Mouse (Mus musculus): Measurements from ENCODE around the gene Krt17. TPM values are rescaled to one million over a fixed set of nuclear protein-coding genes. Genes with fewer than 3 reads are reported as not detected.
"Not testable (repeated sequence)": the region's sequence is repeated elsewhere in the genome, so short reads cannot be mapped to it uniquely, and the experiment has no call there.

The Krt17 gene
- total RNA-seq (2021): not detected
- long read RNA-seq, experiment 1: 0 reads
- long read RNA-seq, experiment 2: 0 reads

DNA sequence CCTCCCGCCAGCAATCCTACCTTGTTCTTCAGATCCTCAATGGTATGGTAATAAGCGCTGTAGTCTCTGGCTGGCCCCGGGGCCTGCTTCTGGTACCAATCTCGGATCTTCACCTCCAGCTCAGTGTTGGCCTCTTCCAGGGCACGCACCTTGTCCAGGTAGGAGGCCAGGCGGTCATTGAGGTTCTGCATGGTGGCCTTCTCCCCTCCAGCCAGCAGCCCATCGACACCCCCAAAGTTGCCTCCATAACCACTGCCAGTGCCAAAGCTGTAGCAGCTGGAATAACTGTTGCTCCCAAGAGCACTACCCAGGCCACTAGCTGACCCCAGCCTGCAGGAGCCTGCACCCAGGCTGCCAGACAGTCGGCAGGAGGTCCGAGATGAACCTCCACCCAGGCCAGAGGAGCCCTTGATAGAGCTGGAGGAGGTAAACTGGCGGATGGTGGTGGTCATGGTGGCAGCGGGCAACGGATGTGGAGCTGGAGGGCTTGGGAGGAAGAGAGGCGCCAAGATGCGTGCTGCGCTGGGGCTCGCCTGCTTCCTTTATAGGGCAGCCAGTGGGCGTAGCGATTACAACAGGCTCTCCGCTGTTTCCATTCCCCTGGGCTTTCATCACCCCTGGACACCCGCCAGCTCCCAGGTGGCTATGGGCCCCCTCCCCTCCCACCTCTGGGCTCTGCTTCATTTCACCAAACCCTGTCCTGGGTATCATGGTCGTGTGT is at the start of gene Krt17:
Gene Krt17 (minus strand): TSS at position 516 of the 721 bp plus-strand sequence.
- no peak for DNase-seq

DNA sequence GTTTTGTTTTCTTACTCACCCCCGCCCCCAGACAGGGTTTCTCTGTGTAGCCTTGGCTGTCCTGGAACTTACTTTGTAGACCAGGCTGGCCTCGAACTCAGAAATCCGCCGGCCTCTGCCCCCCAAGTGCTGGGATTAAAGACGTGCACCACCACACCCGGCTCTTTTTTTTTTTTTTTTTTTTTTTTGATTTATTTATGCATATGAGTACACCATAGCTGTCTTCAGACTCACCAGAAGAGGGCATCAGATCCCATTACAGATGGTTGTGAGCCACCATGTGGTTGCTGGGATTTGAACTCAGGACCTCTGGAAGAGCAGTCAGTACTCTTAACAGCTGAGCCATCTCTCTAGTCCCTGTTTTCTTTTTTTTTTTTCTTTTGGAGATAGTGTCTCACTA is 47.8 kb upstream of the Krt17 start:
- DNase-seq: not testable (repeated sequence)

DNA sequence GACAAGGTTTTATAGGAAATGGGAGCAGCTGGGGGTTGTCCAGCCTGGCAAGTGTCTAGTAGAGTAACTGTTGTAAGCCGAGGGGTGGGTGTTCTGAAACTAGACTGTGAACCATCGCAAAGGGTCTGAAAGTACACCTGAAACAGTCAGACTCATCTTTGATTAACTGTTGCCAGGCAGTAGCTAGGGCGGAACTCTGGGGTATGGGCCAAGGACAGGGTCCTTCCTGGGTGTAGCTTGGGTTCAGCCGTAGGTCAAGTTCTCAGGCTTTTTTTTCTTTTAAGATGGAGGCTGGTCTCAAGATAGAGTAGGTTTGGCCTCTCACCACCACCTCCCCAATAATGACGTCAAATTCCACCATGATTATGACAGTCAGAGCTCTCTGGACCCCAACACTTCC is 47.1 kb upstream of the Krt17 start:
- no peak for DNase-seq

DNA sequence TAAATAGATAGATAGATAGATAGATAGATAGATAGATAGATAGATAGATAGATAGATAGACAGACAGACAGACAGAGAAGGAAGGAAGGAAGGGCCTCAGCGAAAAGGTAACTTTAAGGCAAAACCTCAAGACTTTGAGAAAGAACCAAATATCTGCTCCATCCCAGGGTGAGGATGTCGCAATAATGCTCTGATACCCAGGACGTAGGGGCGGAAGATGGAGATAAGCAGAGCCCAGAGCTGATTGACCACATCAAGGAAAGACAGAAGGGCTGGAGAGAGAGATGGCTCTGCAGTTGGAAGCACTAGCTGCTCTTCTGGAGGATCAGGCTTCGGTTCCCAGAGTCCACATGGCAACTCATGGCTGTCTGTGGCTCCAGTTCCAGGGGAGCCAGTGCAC is 40.5 kb upstream of the Krt17 start:
- no peak for DNase-seq

DNA sequence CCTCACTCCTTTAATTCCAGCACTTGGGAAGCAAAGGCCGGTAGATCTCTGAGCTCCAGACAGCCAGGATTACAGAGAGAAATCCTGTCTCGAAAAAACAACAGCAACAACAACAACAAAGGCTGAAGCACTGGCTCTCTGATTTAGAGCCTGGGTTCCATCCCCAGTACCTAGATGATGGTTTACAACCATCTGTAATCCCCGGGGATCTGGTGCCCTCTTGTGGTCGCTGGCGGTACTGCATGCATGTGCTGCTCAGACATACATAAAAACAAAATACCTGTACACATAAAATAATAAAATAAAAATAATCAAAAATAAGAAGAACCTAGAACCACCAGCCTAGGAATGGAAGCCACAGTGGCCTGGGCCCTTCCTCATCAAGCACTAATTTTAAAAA is 39.5 kb upstream of the Krt17 start:
- DNase-seq: peak; percentile 63 to 72

DNA sequence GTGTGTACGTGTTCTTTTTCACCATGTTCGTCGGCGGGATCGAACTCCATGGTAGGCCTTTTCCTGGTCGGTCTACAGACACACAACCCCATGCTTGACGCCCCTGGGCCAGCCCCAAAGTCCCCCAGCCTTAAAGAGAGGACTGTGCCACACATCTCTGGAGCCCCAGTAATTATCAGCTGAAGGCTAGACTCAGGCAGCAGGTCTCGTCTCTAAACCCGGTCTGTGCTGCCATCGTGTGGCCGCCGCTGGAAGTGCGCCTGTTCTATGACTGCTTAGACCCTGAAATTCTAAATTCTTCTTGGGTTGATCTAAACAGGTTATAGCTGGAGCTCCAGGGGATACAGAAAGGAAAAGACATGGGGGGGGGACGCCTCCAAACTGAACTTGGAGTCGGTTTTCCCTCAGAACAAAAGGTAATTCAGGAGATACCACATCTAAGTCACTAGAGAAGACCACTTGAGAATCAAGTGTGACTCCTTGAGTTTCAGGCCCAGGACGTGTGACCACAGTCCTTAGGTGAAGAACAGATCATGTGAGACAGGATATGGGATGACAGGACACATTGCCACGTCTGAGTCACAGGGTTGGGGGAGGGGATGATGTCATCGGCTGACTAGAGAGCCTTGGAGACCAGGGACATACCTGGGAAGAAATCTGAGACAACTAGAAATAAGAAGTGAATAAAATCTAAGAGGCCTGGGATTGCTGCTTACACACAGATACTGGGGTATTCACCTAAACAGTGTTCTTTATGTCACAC is 37.6 kb upstream of the Krt17 start:
- DNase-seq: peak; percentile 85 to 87

DNA sequence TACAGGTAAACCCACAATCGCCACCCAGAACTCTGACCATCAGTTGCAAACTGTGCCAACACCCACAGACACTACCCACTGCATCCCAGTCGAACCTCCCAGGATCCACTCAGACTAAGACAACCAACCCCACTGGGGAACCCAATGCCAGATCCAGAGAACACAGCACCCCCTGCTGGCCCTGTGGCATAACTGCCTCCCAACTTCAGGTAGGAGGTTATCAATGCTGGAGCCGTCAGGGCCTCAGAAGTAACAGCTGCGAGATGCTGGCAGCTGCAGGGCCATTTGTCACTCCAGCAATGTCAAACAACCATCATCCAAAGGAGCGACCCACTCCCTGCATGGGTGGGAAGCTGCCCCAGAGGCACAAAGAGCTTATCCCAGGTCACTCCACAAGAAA is 37.0 kb upstream of the Krt17 start:
- DNase-seq: no peak

DNA sequence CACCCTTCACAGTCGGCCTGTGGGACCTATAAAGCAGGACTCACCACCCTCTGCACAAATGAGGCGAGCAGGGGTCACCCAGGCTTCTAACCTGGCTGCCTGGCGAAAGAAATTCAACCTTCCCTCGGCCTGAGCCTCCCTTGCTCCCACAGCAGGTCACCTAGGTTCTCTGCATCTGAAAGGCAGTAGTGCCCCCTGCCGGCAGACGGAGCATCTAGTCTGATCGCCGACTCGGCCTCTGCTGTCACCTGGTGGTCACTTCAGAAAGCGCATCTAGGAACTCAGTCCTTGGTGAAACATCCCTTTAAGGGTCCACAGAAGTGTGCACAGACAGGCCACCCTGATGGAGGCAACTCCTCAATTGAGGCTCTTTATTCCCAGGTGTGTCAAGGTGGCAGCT is 34.5 kb upstream of the Krt17 start:
- DNase-seq: peak; percentile 83 to 90

DNA sequence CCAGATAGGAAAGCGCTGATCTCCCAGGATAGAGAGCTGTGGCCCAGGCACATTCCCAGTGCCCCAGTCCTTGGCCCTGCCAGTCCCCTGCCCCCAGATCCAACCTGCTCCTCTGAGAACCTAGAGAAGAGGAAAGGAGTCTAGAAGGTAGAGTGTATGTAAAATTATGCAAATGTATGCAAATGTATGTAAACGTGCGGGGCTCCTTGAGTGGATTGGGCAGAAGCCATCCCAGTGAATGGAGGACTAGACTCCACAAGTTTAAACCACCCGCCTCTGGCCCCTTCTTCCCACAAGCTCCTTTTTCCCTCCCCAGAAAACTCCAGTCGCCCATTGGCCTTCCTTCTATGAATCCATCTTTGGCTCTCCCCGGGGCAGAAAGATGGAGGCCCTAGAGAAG is 32.1 kb upstream of the Krt17 start:
- no peak for DNase-seq

DNA sequence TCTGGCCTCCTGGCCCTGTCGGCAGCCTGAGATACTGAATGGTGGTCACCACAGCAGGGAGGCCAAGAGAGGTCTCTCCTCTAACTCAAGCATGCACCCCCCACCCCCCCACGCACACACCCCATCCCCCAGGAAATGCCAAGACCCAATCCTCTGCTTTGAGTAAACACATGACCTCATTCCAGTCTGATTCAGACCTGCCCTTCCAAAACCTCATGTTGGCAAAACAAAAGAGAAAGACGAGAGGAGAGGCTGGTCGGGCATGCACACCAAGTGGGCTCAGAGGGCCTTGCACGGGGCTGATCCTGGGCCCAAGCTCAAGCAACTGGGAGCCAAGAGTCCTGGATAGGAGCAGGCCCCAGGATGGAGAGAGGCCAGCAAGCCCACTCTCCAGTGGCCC is 29.4 kb upstream of the Krt17 start:
- peak in 1 of 2 experiments; percentile 33 for DNase-seq

DNA sequence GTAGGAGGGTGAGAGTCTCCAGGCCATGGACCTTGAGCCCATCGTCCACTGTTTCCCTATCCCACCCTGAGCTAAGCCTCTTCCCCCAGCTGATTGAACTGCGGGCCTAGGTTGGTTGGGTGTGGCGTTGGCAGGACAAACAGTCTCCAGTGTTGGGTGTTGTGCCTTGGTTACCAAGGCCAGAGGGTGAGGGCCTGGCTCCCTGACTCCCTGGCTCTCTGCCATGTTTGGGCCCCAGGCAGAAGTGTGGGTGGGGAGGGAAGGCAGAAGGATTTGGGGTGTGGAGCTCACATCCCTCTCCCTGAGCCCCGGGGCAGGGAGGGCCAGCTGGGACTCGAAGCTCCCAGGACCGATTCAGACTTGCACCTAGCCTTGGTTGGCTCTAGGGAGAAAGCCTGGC is 28.1 kb upstream of the Krt17 start:
- peak; percentile 47 to 49 for DNase-seq

DNA sequence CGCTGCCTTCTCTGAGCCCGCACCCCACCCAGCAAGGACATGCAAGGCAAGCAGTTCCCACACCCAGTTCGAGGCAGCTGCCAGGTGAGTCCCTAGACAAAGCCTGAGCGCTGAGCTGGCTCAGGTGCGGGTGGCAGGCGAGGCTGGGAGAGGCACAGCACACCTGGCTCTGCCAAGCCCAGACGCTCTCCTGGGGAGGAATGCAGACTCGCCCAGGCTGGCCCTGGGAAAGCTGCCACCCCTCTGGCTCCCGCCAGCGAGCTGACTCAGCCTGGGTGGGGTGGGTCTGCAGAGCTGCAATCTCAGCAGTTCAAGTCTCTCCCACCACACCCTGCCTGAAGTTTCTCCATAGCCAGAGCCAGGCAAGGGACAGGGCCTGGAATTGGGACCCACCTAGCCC is 26.2 kb upstream of the Krt17 start:
- DNase-seq: peak; percentile 60 to 65

DNA sequence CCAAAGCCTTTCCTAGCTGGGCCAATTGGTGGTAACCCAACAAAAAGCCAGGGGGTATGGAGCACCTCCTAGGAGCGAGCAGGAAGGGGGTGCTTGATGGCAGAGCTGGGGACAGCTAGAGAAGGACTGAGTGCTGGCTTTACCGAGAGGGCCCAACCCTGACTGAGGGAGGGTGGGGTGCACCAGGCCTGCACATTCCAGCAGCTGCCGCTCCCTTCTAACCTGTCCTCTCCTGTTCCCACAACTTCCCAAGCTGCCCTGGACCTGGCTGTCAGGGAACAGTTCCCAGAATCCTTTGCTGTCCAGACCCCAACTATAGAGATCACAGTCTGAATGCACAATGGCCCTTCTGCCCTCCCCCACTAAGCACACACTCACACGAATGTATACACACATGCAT is 24.2 kb upstream of the Krt17 start:
- no peak for DNase-seq

DNA sequence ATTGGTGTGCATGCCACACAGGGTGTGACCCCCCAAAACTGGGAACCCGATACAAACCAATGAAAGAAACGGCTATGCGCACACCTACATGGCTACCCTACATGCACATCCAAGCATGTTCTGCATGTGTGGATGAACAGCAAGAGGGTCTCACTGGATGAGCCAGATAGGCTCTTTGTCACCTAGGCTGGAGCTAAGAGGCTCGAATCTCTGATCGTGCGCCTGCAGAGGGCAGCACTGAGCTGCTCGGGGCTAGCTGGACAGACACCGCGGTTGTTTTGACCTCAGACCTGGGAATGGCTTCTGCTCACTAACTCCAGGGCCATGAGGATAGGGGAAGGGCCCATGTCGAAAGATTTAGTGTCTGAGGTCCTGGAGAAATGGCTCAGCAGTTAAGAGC is 21.7 kb upstream of the Krt17 start:
- DNase-seq: peak; percentile 85 to 91

DNA sequence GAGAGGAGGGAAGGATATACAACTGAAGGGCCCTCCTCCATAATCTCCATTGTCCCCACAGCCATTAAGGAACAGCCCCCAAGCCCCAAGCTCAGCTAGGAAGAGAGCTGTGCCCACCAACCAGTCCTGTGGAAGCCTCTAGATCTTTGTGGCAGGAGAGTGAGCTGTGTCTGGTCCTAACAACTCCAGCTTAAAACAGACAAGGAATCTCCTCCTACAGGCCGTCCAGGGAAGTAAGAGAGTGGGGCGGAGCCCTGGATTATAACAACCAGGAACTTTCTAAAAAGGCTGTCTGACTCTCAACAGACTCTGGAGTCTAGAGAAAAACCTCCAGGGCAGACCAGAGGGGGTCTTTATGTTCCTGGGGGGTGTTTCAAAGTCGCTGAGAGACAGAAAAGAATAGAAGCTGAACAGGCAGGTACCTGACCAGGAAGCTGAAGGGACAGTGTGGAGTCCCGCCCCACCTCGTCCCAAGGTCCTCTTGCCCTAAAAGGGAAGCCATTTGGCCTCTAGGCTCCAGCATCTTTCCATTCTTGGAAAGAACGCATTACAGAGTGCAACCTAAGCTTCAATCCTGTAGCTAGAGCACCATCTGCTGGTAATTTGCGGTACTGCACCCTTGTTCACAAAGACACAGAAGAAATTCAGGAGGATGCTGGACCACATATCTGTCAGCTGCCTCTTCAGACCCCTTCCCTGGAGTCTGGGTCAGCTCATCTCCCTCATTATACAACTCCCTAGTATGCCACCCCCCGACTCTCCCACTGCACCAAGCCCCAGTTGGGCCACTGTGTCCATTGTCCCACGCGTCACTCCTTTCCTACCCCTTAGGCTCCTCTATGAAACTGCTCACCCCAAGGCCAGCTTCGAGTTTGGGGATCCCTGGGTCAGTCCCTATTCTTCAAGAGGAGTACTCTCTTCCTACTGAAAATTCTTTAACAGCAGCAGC is 21.0 kb upstream of the Krt17 start:
- peak; percentile 79 to 82 for DNase-seq

DNA sequence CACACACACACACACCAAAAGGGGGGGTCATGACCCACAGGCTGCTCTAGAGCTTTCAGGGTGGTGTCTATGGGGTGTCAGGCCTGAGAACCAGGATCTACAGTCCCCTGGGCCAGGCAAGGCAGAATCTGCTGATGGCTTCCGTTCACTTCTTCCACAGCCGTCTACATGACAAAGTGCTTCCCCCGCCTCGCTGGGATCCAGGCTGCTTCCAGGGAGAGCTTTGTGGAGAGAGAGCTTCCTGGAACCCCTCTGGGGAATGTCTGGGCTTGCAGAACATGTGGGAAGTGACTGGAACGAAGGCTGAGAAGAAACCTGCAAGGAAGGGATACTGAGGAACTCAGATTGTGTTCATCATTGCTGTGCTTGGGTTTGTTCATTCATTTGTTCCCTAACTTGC is 17.9 kb upstream of the Krt17 start:
- no peak for DNase-seq

DNA sequence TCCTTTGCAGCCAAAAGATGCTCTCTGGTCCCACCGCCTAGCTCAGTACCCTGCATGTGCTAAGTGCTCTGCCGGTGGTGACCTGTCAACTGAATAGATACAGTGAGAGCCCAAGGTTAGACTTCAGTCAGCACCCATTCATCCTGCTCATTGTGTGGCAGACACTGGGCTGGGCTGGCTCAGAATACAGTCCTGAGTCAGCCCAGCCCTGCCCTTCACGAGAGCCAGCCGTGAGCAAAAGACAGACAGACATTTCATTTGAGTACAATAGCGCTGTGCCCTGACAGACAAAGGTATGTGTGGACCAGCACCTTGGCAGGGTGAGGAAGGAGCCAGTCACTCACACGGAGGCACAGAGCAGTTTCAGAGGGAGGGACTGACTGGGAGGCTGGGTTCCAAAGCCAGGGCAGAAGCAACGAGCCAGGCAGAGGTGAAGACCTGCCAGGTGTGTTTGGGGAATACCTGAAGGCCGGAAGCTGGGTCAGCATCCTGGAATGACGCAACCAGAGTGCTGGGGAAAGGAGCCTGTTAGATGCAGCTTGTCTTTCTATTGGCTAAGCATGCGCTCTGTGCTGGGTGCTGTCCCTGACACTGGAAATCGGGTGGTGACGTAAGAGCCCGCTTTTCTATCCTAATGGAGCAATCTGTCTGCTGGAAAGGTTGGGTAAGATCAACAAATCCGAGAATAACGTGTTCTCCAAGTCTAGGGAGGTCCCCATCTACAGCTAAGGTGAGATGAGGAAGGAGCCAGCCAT is 17.1 kb upstream of the Krt17 start:
- peak in 1 of 2 experiments; percentile 57 for DNase-seq

DNA sequence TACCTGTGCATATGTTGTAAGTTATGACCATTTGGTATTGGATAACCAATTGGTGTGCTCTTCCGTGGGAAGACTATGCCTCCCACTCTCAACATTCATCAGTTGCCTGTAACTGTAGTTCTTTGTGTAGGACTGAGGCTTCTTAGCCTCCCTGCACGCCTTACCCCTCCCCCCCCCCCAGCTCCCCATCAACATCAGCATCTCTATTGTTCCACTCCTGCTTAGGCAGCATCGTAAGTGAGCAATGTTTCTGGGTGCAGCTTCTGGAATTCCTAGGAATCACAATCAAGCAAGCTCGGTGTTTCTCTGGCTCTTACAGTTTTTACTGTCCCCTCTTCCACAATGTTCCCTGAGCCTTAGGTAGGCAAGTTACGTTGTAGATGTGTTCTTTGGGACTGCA is 14.6 kb upstream of the Krt17 start:
- no peak for DNase-seq

DNA sequence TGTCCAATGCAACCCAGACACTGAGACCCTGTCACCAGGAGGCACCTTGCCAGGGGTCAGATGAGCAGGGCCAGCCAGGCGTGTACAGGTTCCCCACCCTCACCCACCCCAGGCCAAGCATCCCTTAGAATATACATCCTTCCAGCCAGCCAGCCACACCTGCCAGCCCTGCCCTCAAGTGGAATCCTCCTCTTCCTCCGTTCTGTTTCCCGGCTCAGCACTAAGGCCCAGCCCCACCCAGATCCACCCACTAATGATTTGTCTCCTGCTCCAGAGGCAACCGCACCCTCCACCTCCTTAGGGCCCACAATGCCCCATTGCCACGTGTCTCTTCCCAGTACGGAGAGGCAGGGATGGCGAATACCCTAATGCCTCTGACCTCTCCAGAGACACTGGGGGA is 13.9 kb upstream of the Krt17 start:
- no peak for DNase-seq

DNA sequence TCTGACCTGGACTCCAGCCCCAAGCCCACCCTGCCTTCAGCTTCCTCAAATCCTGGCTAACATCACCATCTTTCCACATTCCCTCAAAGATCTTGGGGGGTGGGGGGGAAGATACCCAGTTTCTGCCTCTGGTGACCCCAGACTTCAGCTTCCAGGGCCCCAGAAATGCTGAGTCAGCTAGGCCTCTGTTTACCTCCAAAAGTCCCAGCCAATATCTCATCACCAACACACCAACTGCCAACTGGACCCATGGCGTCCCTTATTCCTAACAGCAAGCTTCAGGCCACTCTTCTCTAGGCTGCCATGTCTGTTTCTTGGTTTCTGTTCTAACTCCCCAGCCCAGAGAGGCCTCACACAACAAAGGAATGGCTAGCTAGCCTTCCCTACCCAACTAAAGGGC is 11.0 kb upstream of the Krt17 start:
- DNase-seq: no peak

DNA sequence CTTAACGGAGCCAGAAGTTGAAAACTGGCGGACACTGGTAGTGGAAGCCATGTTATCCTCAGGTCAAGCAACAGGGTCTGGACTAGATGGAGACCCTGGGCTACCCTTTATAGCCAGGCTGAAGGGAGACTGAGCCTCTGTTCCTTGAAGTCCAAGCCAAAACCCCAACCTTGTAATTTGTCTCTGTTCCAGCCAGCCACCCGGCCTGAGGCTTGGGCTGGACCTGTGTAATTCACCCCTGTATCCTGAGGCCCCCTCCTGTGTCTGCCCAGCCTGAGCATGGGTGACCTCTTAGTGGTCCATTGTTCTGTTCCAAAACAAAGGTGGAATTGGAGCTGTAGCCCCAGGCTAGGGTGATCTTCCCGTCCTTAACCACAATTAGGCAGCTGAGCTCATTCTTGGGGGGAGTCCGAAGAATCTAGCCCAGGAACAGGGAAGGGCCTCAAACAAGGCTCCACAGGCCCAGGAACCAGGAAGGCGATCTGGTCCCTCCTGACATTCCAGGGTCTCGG is 9.0 kb upstream of the Krt17 start, which contains the start of gene Krt42:
Gene Krt42 (minus strand): TSS at position 51 of the 512 bp plus-strand sequence.
- DNase-seq: no peak

All from adrenal gland, postnatal 36 days (tissue).